Mouse (Mus musculus): ENCODE data around the gene Nploc4. TPM values are rescaled to one million over a fixed set of nuclear protein-coding genes. Genes with fewer than 3 reads are reported as not detected.

Gene Nploc4
- polyA plus RNA-seq, 1 experiment, result 39.2 TPM

- Histone ChIP-seq H3K4me1 (ENCODE audit: control insufficient read depth, insufficient read depth, low read length) (no peaks in the 10 kb centered on the region), H3K4me3 (replicated peaks; ENCODE audit: extremely low read depth, low read depth, low read length) (no peak overlapping the region)
- WGBS, result 54% methylated on average over 3 of the region's 3 CpGs
- DNase-seq, result no peak
- no peak for TF ChIP-seq POLR2A (IDR thresholded peaks at IDR 0.05; ENCODE audit: borderline replicate concordance, extremely low read depth, low read depth, low read length)
- TF ChIP-seq CTCF (IDR thresholded peaks at IDR 0.05; ENCODE audit: insufficient read depth, low read length), result no peak
Measured at GRCm38 (mm10) chr11:120445475-120445874, 8.0 kb upstream of the Nploc4 start.

GRCm38 (mm10) chr11:120444106-120444505 is 6.6 kb upstream of the Nploc4 start:
- no peak overlapping the region for H3K4me3 ChIP-seq (replicated peaks; ENCODE audit: extremely low read depth, low read depth, low read length)
- WGBS, result 71% methylated on average over 6 of the region's 6 CpGs
- H3K4me1 ChIP-seq (ENCODE audit: control insufficient read depth, insufficient read depth, low read length), result no peaks in the 10 kb centered on the region
- no peak for TF ChIP-seq CTCF (IDR thresholded peaks at IDR 0.05; ENCODE audit: insufficient read depth, low read length)
- TF ChIP-seq POLR2A (IDR thresholded peaks at IDR 0.05; ENCODE audit: borderline replicate concordance, extremely low read depth, low read depth, low read length), result no peak
- no peak for DNase-seq

GRCm38 (mm10) chr11:120442765-120443280 is 5.3 kb upstream of the Nploc4 start:
- 91% methylated on average over 3 of the region's 3 CpGs for WGBS
- DNase-seq, result no peak
- TF ChIP-seq POLR2A (IDR thresholded peaks at IDR 0.05; ENCODE audit: borderline replicate concordance, extremely low read depth, low read depth, low read length) (no peak), CTCF (IDR thresholded peaks at IDR 0.05; ENCODE audit: insufficient read depth, low read length) (no peak)
- Histone ChIP-seq H3K4me1 (ENCODE audit: control insufficient read depth, insufficient read depth, low read length) (no peaks in the 10 kb centered on the region), H3K4me3 (replicated peaks; ENCODE audit: extremely low read depth, low read depth, low read length) (no peak overlapping the region)

- no peak for DNase-seq
- no peak within 1 kb of the TSS for H3K4me3 ChIP-seq (replicated peaks; ENCODE audit: extremely low read depth, low read depth, low read length)
- WGBS, result 83% methylated on average over 3 of the region's 3 CpGs
- no peaks in the 10 kb centered on the region for H3K4me1 ChIP-seq (ENCODE audit: control insufficient read depth, insufficient read depth, low read length)
- TF ChIP-seq CTCF (IDR thresholded peaks at IDR 0.05; ENCODE audit: insufficient read depth, low read length) (no peak), POLR2A (IDR thresholded peaks at IDR 0.05; ENCODE audit: borderline replicate concordance, extremely low read depth, low read depth, low read length) (no peak)
Measured at GRCm38 (mm10) chr11:120442344-120442743, 4.8 kb upstream of the Nploc4 start, which contains the start of gene Tspan10. TSS of gene Tspan10 (plus strand) at chr11:120442644.

- TF ChIP-seq POLR2A (IDR thresholded peaks at IDR 0.05; ENCODE audit: borderline replicate concordance, extremely low read depth, low read depth, low read length) (no peak), CTCF (IDR thresholded peaks at IDR 0.05; ENCODE audit: insufficient read depth, low read length) (no peak)
- Histone ChIP-seq H3K4me1 (ENCODE audit: control insufficient read depth, insufficient read depth, low read length) (0 out of 2 replicates have a peak, but pooled peaks cover 4% of the 10 kb centered on the region), H3K4me3 (replicated peaks; ENCODE audit: extremely low read depth, low read depth, low read length) (peak overlapping the region; percentile 53)
- DNase-seq, result no peak
- WGBS, result 19% methylated on average over 12 of the region's 12 CpGs
Measured at GRCm38 (mm10) chr11:120437857-120438385, 413 bp upstream of the Nploc4 start.

- no peaks in the 10 kb centered on the region for H3K4me1 ChIP-seq (ENCODE audit: control insufficient read depth, insufficient read depth, low read length)
- WGBS, result 77% methylated on average over 3 of the region's 3 CpGs
- TF ChIP-seq CTCF (IDR thresholded peaks at IDR 0.05; ENCODE audit: insufficient read depth, low read length), result no peak
- TF ChIP-seq POLR2A (IDR thresholded peaks at IDR 0.05; ENCODE audit: borderline replicate concordance, extremely low read depth, low read depth, low read length), result no peak
- no peak overlapping the region for H3K4me3 ChIP-seq (replicated peaks; ENCODE audit: extremely low read depth, low read depth, low read length)
- DNase-seq, result no peak
Measured at GRCm38 (mm10) chr11:120426727-120427126, 10.8 kb downstream of the Nploc4 start.

GRCm38 (mm10) chr11:120423569-120424295 is 13.8 kb downstream of the Nploc4 start:
- Histone ChIP-seq H3K4me3 (replicated peaks; ENCODE audit: extremely low read depth, low read depth, low read length) (no peak overlapping the region), H3K4me1 (ENCODE audit: control insufficient read depth, insufficient read depth, low read length) (no peaks in the 10 kb centered on the region)
- TF ChIP-seq POLR2A (IDR thresholded peaks at IDR 0.05; ENCODE audit: borderline replicate concordance, extremely low read depth, low read depth, low read length) (no peak), CTCF (IDR thresholded peaks at IDR 0.05; ENCODE audit: insufficient read depth, low read length) (peak; percentile 67)
- WGBS, result 67% methylated on average over 9 of the region's 9 CpGs
- peak; percentile 46 for DNase-seq

GRCm38 (mm10) chr11:120422651-120423568 is 14.6 kb downstream of the Nploc4 start:
- 70% methylated on average over 13 of the region's 13 CpGs for WGBS
- no peak overlapping the region for H3K4me3 ChIP-seq (replicated peaks; ENCODE audit: extremely low read depth, low read depth, low read length)
- DNase-seq, result peak; percentile 7
- TF ChIP-seq POLR2A (IDR thresholded peaks at IDR 0.05; ENCODE audit: borderline replicate concordance, extremely low read depth, low read depth, low read length), result no peak
- TF ChIP-seq CTCF (IDR thresholded peaks at IDR 0.05; ENCODE audit: insufficient read depth, low read length), result no peak
- H3K4me1 ChIP-seq (ENCODE audit: control insufficient read depth, insufficient read depth, low read length), result no peaks in the 10 kb centered on the region

- no peak for TF ChIP-seq POLR2A (IDR thresholded peaks at IDR 0.05; ENCODE audit: borderline replicate concordance, extremely low read depth, low read depth, low read length)
- TF ChIP-seq CTCF (IDR thresholded peaks at IDR 0.05; ENCODE audit: insufficient read depth, low read length), result no peak
- no peak overlapping the region for H3K4me3 ChIP-seq (replicated peaks; ENCODE audit: extremely low read depth, low read depth, low read length)
- DNase-seq, result no peak
- WGBS, result 94% methylated on average over 1 of the region's 1 CpGs
- H3K4me1 ChIP-seq (ENCODE audit: control insufficient read depth, insufficient read depth, low read length), result no peaks in the 10 kb centered on the region
Measured at GRCm38 (mm10) chr11:120418592-120418991, 18.9 kb downstream of the Nploc4 start.

Measured in lung, adult 2 months (tissue).